Mouse (Mus musculus) spleen, adult 18-20 months (tissue): ENCODE results near the gene Rabggta.

Experiments used
- DNase-seq, 2 experiments: peaks; one replicate each; pipeline ENCODE4 v3.0.0; 2022; ENCODE audit warnings: mixed read lengths in 2 of 2

Rabggta gene

GRCm38 (mm10) chr14:55730531-55731032 is 8.5 kb upstream of the Rabggta start:
- no peak for DNase-seq

- no peak for DNase-seq
Measured at GRCm38 (mm10) chr14:55730116-55730515, 8.1 kb upstream of the Rabggta start.

DNA sequence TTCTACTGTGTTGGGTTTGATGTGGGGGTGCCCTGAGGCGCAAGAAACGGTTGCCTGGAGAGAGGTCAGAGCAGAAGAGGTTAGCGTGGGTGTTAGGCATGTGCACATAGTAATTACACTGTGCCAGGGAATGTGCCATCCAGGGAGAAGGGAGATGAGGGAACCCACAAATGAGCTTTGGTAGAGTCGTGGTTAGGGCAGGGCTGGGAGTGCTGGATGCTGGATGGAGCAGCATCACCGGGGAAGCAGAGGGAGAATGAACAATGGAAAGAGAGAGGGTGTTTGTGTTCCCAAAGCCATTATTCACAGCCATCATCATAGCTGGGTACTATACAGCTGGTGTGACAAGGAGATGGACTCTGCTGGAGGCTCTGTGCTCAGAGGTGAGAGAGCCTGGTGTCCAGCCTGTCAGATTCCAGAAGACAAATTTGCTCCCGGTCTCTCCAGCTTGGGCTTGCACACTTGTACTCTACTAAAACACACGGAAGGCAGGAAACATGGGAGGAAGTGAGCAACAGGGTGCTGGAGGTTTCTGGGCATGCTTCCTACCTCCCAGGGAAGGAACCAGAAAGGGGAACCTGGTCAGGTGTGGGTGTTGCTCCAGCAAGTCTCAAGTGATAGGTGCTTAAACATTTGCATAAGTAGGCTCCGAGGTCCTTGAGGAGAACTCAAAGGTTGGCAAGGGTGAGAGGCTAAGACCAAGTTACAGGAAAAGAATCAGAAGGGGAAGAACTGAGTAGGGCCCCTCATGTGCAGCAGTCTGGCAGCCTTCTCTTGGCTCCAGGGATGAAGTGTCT is 6.0 kb upstream of the Rabggta start:
- DNase-seq, result no peak

DNA sequence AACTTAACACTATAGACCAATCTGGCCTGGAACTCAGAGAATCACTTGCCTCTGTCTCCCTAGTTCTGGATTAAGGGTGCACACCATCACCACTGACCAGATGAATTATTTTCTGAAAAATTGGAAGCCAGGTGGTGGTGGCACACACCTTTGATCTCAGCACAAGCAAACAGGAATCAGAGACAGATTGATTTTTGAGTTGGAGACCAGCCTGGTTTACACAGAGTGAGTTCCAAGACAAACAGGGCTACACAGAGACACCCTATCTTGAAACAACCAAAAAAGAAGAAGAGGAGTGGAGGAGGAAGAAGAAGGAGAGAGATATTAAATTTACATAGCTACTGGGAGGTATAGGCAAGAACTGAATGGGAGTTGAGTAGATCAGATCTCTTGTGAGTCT is 4.2 kb upstream of the Rabggta start:
- DNase-seq, result no peak

GRCm38 (mm10) chr14:55724411-55724871 is 2.4 kb upstream of the Rabggta start:
- DNase-seq, result peak; percentile 38 to 49

DNA sequence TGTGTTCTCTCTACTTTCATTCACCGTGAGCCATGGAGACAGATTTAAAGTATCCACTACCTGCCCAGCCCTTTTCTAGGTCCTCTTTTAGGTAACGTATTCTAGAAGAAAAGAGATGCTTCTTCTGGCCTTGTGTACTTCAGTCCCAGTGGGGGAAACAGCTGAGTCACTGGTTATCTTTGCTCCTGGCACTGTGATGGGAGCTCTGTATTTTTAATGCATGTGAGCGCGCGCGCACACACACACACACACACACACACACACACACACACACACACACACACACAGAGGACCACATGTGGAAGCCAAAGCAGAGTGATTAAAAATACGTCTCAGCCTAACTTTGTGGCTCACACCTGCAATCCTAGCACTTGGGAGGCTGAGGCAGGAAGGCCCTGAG is 1.4 kb upstream of the Rabggta start:
- no peak for DNase-seq

DNA sequence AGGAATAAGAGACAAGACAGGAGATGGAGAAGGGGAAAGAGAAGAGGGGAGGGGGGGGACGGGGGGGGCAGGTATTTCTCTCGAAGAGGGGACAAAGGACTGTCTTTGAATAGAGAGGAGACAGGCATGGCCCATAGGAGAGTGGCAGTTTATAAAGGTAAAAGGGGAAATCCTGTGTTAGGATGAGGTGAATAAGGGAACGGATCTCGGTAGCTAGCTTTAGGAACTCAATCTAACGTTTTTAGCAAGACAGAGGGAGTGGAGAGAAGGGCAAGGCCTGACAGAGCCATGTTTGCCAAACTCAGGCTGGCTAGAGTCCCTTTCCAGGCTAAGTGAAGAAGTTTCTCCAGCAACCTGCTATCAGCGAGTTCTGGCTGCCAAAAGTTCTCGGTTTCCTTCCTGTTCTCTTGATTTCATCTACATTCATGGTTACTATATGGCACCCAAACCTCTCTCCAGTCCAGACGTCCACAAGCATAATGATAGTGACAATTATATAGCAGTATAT is 429 bp upstream of the Rabggta start:
- DNase-seq, result no peak

GRCm38 (mm10) chr14:55721076-55721475 is 987 bp downstream of the Rabggta start:
- DNase-seq, result no peak

DNA sequence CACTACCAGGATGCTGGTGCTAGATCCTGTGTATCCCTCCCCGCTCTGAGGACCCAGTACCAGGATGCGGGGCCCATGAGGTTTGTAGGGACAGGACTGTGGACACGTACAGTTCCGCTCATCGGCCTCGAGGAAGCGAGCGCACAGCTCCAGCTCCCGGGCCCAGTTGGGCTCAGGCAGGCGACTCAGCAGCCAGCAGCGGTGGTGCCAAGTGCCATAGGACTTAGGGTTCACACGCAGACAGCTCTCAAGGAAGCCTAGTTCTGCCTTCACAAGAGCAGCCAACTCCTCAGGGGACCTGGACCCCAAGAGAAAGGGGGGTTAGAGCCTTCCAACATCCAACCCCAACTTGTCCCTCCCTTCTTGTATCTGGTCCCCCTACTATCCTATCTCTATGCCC is 1.4 kb downstream of the Rabggta start:
- DNase-seq, result no peak

GRCm38 (mm10) chr14:55719737-55720136 is 2.3 kb downstream of the Rabggta start:
- DNase-seq, result no peak

- DNase-seq, result no peak
Measured at GRCm38 (mm10) chr14:55716884-55717283, 5.2 kb downstream of the Rabggta start.

GRCm38 (mm10) chr14:55716271-55716670 is 5.8 kb downstream of the Rabggta start:
- DNase-seq, result no peak

DNA sequence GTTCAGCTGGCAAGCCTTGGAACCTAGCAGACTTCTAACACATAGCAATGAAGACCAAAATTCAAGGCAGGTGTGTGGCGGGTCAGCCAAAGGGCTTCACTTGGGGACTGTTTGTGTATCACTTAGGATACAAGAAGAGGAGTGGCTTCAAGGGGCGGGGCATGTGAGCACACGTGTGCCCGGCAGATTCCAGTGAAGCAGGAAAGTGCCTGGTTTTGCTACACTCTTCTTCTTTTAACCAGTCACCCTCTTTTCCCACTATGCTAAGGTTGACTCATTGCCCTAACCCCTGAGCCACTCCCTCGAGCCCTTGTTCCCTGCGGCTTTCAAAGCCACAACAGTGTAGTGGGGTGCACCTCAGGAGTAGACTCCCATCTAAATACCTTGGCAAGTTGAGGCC is 7.2 kb downstream of the Rabggta start:
- DNase-seq, result no peak

DNA sequence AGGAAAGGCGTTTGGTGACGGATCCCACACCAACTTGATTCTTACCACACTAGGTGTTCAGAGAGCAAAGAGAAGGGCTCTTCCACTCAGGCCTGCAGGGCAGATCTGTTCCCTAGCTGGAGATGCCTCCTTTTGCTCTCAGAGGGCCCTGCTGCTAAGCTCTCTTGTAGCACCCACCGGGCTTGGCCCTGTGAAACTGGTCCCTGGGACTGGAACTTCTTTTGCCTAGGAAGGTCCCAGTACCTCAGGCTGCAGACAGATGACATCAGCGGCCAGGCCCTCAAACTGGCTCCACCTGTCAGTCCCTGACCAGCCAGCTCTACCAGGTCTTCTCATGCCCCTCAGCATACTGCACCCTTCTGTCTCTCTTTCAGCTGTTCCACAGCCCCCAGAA is 8.3 kb downstream of the Rabggta start, which contains the start of gene Tgm1:
Gene Tgm1 (minus strand): TSS at position 198 of the 394 bp plus-strand sequence.
- no peak for DNase-seq

DNA sequence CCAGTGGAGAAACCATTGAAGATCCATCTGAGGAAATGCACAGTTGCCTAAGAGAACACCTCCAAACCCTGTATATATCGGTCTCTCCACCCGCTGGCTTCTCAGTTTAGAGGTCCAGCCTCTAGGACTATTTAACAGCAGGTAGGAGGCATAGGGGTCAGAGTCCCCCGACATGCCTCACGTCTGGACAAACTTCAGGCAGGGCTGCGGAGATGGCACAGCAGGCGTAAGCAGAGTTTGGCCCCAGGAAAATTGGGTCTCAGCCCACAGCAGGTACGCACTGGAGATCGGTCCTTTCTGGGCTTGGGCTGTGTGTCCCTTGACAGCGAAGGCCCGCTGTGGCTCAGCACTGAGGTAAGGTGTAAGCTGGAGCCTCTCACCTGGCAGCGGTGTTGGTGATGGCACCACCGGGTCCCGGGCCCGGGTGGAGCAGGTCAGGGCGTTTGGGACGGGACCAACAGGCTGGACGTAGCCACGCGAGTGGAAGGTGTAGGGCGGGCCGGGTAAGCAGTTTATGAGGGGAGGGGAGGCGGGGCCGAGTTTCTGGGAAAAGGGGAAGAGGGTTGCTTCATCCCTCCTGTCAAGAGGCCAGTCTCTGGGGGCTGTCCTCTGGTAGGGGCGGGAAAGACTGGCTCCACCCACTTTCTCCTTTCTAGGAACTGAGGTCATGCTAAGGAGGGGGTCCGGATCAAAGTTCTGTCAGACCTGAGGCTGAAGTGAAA is 8.9 kb downstream of the Rabggta start:
- peak in 1 of 2 experiments; percentile 11 for DNase-seq

- no peak for DNase-seq
Measured at GRCm38 (mm10) chr14:55711786-55712185, 10.3 kb downstream of the Rabggta start.

DNA sequence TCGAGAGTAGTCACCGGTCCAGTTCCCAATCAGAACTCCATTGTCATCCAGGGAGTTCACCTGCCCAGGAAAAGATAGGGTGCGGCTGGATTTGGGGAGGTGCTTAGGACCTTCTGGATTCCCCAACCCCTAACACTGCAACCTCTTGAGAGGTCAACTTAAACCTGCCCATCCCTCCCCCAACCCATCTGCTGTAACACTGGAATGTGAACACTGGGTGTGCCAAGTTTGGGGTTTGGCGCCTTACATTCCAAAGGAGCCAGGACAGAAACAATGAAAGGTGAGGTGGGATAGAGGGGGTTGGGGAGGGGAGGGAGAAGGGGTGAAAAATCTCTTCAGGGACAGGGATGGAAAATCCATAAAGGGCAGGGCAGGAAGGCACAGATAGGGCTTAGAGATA is 12.6 kb downstream of the Rabggta start:
- DNase-seq, result no peak

DNA sequence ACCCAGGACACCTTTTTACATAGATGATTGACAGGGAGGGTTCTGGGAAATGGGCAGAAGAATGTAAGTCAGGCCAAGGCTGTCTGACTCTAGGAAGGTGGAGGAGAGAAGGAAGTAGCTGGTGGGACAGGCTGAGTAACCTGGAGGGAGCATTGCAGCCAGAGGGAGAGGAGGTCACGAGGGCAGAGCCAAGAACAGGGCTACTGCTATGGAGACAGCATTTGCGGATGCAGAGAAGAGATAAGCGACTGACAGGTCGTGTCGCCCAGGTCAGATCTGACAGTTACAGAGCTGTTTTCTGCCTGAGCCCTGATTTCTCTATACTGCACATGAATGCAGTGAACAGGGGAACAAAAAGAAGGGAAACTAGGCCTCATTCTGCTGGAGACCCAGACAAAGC is 14.7 kb downstream of the Rabggta start:
- no peak for DNase-seq

GRCm38 (mm10) chr14:55706051-55706600 is 15.9 kb downstream of the Rabggta start:
- no peak for DNase-seq

DNA sequence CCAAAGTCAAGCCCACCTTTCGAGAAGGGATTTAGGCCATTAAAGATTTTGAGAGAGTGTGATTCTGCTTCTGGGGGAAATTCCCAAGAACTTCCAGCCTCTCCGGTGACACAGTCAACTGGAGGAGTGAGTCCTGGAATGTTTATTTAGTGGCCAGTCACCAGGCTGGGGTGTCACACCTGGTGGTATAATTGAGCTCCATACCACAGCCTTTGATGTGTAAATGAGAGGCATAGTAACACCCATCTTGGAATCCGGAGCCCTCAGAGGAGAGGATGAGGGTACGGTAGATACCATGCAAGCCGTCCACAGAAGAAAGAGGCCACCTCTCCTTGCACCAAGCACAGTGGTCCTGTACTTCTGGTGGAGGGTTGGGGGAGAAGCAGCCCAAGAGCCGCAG is 19.3 kb downstream of the Rabggta start:
- DNase-seq, result no peak

GRCm38 (mm10) chr14:55701131-55701530 is 20.9 kb downstream of the Rabggta start:
- no peak for DNase-seq

- DNase-seq, result no peak
Measured at GRCm38 (mm10) chr14:55697226-55697625, 24.8 kb downstream of the Rabggta start.

DNA sequence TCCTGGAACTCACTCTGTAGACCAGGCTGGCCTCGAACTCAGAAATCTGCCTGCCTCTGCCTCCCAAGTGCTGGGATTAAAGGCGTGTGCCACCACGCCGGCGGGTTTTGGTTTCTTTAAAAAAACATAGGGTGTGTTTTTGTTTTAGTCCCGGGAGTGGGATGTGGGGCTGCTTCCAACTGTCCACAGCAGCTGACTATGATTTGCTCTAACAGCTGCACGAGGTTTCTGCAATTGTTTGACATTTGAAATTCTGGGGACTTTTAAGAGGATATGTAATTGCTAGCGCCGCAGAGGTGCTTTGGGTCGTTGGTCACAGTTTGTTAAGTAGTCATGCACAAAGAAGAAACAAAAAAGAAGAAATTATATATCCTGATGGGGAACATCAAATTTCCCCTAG is 32.6 kb downstream of the Rabggta start:
- DNase-seq, result no peak
